Mouse (Mus musculus) olfactory bulb, adult 2 months (tissue): Measurements from ENCODE around the gene Wfs1.

Source experiments
- CTCF ChIP-seq: fragments of 200-500 bp; IDR thresholded peaks from 2 replicates; pipeline ENCODE4 v1.5.1; 2012; ENCODE audit warnings: low read depth, mild to moderate bottlenecking, low read length, moderate library complexity; ENCODE audit not compliant: insufficient read depth
- POLR2A ChIP-seq: fragments of 200-500 bp; IDR thresholded peaks from 2 replicates; pipeline ENCODE4 v1.6.1; 2012; ENCODE audit warnings: mild to moderate bottlenecking, low read depth, low read length, moderate library complexity; ENCODE audit not compliant: insufficient read depth

GRCm38 (mm10) chr5:37030753-37031152, 41.7 kb upstream of the Wfs1 start:
- TF ChIP-seq POLR2A = no peak
- TF ChIP-seq CTCF = no peak
